Mouse (Mus musculus) G1E (cell line): Measurements from ENCODE around the gene 1700016D06Rik. TPM values are rescaled to one million over a fixed set of nuclear protein-coding genes. Genes with fewer than 3 reads are reported as not detected.
A peak's percentile ranks its signal among the peaks of the same experiment; 100 is the strongest.

Source experiments
- ATAC-seq: 2 replicates; pipeline ENCODE4 v1.8.0; 2016; ENCODE audit warnings: mild to moderate bottlenecking; ENCODE audit not compliant: insufficient number of reproducible peaks, poor library complexity, low FRiP score, severe bottlenecking; ENCODE audit errors: extremely low read depth
- DNase-seq: peaks from one replicate; pipeline ENCODE4 v3.0.0; 2012; ENCODE audit warnings: low spot score
- H3K27me3 ChIP-seq: 2 replicates; pipeline ENCODE4 v1.6.1; 2012; ENCODE audit warnings: mild to moderate bottlenecking, low read length, inconsistent platforms; ENCODE audit not compliant: insufficient read depth
- H3K36me3 ChIP-seq: replicated peaks from 2 replicates; pipeline ENCODE3; 2012; ENCODE audit warnings: mild to moderate bottlenecking, inconsistent platforms
- H3K4me1 ChIP-seq: 2 replicates; pipeline ENCODE4 v1.6.1; 2012; ENCODE audit warnings: low read depth, low read length, inconsistent platforms, mixed read lengths; ENCODE audit not compliant: insufficient read depth
- H3K4me3 ChIP-seq: 2 replicates; pipeline ENCODE4 v1.5.1; 2012; ENCODE audit warnings: low read depth, mild to moderate bottlenecking, inconsistent platforms, low read length, moderate library complexity, mixed read lengths
- H3K9me3 ChIP-seq: replicated peaks from 2 replicates; pipeline ENCODE4 v1.6.1; 2012; ENCODE audit warnings: inconsistent platforms
- CTCF ChIP-seq: IDR thresholded peaks from 2 replicates; pipeline ENCODE4 v1.5.1; 2012; ENCODE audit warnings: low read depth, low read length, inconsistent platforms, mixed read lengths
- GATA1 ChIP-seq: IDR thresholded peaks from 2 replicates; pipeline ENCODE4 v1.6.1; 2012; ENCODE audit warnings: borderline replicate concordance, low read length, inconsistent platforms, mixed read lengths
- GATA2 ChIP-seq: IDR thresholded peaks from 2 replicates; pipeline ENCODE4 v1.6.1; 2012; ENCODE audit warnings: low read depth, low read length, inconsistent platforms, borderline replicate concordance
- POLR2AphosphoS5 ChIP-seq: IDR thresholded peaks from 2 replicates; pipeline ENCODE4 v1.6.1; 2012; ENCODE audit warnings: low read depth, low read length, inconsistent platforms; ENCODE audit not compliant: insufficient replicate concordance
- TAL1 ChIP-seq: conservative IDR thresholded peaks from 2 replicates; pipeline ENCODE4 v1.6.1; 2012; ENCODE audit warnings: low read depth, low read length, inconsistent platforms, mixed read lengths
- polyA plus RNA-seq: library from polyadenylated mRNA; stranded (reverse); fragments of >175 nt; gene quantifications from 2 replicates; pipeline ENCODE4 v1.2.3, GENCODE M21; 2012
- total RNA-seq, 2 experiments: library from RNA; stranded (forward) in 1 of 2; stranded (reverse) in 1 of 2; fragments of 200-1000 nt in 1 of 2; fragments of >200 nt in 1 of 2; fragmentation: Nextera tagmentation in 1 of 2; gene quantifications; 2 replicates each; pipeline ENCODE4 v1.2.3; 2014 to 2017

Gene 1700016D06Rik
- total and polyA plus RNA-seq, 3 experiments: 0.22 TPM; not detected in 2

DNA sequence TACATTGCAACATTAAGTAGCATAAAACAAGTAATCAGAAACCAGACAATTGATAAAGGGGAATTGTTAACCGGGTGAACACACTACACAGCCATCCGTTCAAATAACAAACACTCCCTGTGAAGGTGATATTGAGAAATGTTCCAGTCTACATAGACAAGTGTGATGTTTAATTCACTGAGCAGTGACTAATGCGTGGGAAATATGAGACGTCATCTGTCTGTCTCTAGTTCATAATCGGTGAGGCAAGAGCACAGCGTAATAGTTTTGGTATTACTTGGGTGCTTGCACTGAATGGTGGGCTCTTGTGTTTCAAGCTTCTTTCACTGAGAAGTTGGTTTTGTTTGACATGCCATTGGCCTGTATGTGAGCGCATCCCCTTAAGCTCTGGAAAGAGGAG lies 63.3 kb downstream of the 1700016D06Rik start:
- H3K9me3 ChIP-seq: 0 out of 2 replicates have a peak, but pooled peaks cover 2% of the 10 kb centered on the region
- ATAC-seq (no peak), DNase-seq (no peak)
- H3K4me1 ChIP-seq: peaks cover 26% of the 10 kb centered on the region
- H3K36me3 ChIP-seq: peaks cover 35% of the 10 kb centered on the region
- H3K4me3 ChIP-seq: no peak overlapping the region
- H3K27me3 ChIP-seq: no peaks in the 10 kb centered on the region
- TF ChIP-seq GATA2 (no peak), POLR2AphosphoS5 (no peak), CTCF (no peak), TAL1 (no peak), GATA1 (no peak)

DNA sequence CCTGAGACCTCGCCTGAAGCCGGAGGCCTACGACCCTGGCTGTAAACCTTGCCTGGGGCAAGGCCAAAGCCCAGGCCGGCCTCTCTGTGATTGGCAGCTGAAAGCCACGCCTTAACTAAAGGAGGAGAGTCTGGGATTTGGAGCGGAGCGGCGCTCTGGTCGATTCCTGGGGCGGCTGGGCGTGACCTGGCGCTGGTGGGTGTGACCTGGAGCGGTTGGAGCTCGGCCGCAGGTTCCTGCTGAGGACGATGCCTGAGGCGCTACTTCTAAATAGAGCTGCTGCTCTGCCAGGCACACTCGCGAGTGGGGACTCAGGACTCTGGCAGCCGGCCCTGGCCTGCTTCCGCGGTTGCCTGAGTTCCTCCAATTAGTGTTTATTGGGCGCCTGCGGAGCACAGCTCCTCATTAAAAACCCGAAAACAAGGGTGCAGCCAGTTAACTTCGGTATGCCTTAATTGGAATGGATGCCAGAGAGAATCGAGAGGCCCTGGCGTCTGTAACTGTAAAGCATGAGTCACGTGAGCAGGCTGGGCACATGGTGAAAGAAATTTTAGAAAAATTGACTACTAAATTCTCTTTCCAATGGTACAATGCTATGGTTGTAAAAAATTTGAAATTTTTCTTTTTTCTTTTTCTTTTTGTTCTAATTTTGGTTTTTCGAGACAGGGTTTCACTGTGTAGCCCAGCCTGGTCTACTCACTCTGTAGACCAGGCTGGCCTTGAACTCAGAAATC lies 64.4 kb downstream of the 1700016D06Rik start:
- no peaks in the 10 kb centered on the region for H3K27me3 ChIP-seq
- ATAC-seq: peak; percentile 70

DNA sequence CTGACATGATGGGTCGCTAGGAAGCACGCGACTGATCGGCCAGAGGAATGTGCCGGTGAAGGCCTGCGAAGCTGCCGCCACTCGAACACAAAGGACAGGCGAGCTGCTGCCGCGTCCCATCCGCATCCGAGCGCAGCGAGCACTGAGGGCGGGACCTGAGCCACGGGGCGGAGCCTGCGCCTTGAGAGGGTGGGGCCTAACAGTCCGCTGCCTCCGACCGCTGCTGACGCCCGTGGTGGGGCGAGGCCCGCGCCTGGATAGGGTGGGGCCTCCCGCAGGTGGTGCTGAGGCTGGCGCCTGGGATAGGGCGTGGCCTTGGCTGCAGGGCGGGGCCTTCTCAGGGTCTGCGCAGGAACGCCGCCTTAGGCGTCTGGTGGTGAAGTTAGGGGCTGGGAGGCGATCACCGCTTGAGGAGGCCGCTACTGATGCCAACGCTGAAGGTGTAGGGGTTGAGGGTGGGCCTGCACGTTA lies 65.2 kb downstream of the 1700016D06Rik start, which contains the start of gene Ankrd10:
Gene Ankrd10 (minus strand): TSS at position 147 of the 471 bp plus-strand sequence.
- Histone ChIP-seq H3K27me3 (no peaks in the 10 kb centered on the region), H3K36me3 (peaks cover 45% of the 10 kb centered on the region), H3K4me1 (peaks cover 39% of the 10 kb centered on the region), H3K9me3 (no peaks in the 10 kb centered on the region), H3K4me3 (peak within 1 kb of the TSS; percentile 100)
- ATAC-seq (peak; percentile 81), DNase-seq (peak; percentile 93)
- TF ChIP-seq CTCF: no peak
- TF ChIP-seq POLR2AphosphoS5: no peak
- TF ChIP-seq TAL1: no peak
- TF ChIP-seq GATA2: no peak

More for the DNA sequence above, 64.4 kb downstream of the 1700016D06Rik start:
- DNase-seq: peak; percentile 91
- Histone ChIP-seq H3K4me1 (peaks cover 30% of the 10 kb centered on the region), H3K4me3 (peak overlapping the region; percentile 100), H3K36me3 (peaks cover 40% of the 10 kb centered on the region), H3K9me3 (0 out of 2 replicates have a peak, but pooled peaks cover 2% of the 10 kb centered on the region)
- no peak for TF ChIP-seq POLR2AphosphoS5
- TF ChIP-seq GATA2: no peak
- TF ChIP-seq GATA1: no peak
- TF ChIP-seq CTCF: no peak
- no peak for TF ChIP-seq TAL1

DNA sequence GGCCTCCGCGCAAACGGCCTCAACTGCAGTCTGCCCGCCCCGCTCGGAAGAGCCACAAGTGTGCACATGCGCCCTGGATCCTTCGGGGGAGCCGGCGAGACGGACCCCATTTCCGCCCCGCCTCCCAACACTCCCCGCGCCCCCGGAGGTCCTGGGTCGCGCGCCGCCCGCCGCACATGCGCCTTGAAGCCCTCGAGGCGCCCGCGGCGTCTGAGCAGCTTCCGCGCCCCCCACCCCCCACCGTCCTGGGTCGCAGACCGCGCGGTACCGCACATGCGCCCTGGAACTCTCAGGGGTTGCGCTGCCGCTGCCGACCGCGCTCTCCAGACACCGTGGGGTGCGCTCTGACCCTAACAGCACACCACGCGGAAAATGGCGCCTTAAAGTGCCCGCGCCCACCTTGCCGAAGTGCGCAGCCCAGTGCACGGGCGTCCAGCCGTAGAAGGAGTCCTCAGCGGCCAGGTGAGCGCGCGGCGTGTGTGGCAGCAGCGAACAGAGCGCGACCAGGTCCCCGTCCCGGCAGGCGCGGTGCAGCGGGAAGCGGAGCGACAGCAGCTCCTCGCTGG lies 65.8 kb downstream of the 1700016D06Rik start:
- ATAC-seq (peak; percentile 17), DNase-seq (peak; percentile 94)
- Histone ChIP-seq H3K27me3 (no peaks in the 10 kb centered on the region), H3K9me3 (no peaks in the 10 kb centered on the region), H3K4me3 (peak overlapping the region; percentile 100), H3K4me1 (peaks cover 44% of the 10 kb centered on the region), H3K36me3 (peaks cover 49% of the 10 kb centered on the region)
- no peak for TF ChIP-seq TAL1
- no peak for TF ChIP-seq POLR2AphosphoS5

DNA sequence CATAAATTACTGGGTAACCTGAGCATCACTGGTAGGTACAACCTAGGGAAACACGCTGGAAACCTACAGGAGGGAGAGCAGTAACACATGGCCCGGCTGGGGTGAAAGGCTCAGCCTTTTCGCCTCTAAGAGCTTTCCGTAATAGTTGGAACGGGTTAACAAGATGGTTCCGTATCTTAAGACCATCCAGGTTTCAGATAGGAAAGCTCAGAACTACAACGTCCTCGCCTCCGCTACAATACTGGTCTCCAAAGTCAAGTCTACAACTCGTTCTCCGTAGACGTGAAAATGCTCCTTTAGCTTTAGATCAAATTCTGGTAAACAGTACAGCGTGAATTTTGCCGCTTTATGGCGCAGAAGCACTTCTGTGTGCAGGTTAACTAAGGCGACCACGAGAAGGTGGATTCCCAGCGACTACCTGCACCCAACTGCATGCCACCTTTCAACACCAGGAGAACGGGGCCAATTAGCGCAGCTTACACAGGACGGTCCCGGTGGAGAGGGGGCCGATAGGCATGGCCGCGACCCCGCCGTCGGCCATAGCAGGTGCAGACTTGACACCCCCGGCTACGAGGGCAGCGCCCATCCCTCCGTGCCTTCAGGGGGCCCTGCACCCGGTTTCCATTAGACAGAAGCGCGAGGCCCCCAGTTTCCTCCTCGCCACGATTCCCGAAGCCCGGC lies 66.4 kb downstream of the 1700016D06Rik start:
- H3K36me3 ChIP-seq: peaks cover 50% of the 10 kb centered on the region
- no peaks in the 10 kb centered on the region for H3K27me3 ChIP-seq
- TF ChIP-seq GATA1 (no peak), TAL1 (no peak), GATA2 (no peak), POLR2AphosphoS5 (no peak)
- no peaks in the 10 kb centered on the region for H3K9me3 ChIP-seq
- peak overlapping the region; percentile 100 for H3K4me3 ChIP-seq
- H3K4me1 ChIP-seq: peaks cover 47% of the 10 kb centered on the region
- DNase-seq (no peak), ATAC-seq (no peak)

DNA sequence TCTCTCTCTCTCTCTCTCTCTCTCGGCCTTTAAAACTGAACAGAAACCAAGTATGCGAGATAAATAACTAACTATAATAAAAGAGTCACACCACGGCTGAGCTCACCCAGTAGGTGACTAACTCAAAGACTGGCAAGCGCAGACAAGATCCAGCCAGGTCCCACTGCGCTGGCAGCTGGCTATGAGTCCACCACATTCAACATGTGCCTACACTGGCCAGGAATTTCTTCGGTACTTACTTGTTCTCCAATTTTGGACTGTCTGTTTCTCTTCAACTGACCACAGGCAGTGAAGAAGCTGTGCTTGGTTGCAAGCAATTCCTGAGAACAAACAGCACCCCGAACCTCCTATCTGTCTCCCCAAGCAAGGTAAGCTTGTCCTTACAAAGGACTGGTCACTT lies 67.4 kb downstream of the 1700016D06Rik start:
- Histone ChIP-seq H3K4me1 (peaks cover 57% of the 10 kb centered on the region), H3K9me3 (no peaks in the 10 kb centered on the region), H3K4me3 (peak overlapping the region; percentile 100), H3K27me3 (no peaks in the 10 kb centered on the region), H3K36me3 (peaks cover 55% of the 10 kb centered on the region)
- DNase-seq (no peak), ATAC-seq (no peak)
- TF ChIP-seq GATA2 (no peak), POLR2AphosphoS5 (no peak), CTCF (no peak), TAL1 (no peak), GATA1 (no peak)
